Mouse (Mus musculus) mouse trophoblast stem cell (cell line): Measurements from ENCODE around the gene Sapcd2.

Experiments used
- in situ Hi-C, 2 experiments: fragments of 300-500 bp; cut with MseI, MboI; formaldehyde crosslinking; loops; 2 replicates in 1 of 2; 3 replicates in 1 of 2; pipeline ENCODE4 v1.15.1; 2025

The Sapcd2 gene

DNA sequence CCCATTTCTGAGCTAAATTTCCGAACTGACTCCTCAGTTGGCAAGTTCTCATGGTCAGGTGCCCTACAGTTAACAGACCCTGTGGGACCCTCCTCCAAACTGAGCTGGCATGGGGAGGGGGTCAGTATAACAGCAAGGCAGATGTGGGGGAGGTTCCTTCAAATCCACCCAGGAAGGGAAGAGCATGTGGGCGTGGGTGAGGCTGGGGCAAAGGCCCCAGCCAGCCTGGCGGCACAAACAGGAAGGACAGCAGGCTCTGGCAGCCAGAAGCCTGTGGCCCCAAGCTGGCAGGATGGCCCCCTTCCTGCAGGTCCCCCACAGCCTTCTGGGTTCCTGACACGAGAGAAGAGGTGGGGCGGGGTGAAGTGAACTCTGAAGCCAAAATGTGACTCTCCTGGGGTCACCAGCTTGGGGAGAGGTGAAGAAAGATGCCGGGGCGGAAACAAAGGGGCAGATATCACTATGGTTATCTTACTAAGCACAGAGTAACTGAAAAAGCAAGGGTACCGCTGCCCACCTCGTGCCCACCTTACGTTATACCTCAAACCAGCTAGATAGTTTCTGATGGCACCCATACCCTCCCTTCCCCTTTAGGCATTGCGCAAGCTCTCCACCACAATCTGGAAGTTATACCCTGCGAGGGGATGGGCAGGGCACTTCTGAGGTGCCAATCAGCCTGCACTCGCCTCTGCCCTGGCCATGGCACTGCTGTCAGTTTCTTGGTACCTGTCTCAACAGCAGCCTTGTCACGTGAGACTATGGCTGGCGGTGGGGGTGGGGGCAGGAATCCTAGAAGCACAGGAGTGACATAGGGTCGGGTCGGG lies 50.7 kb downstream of the Sapcd2 start, which contains the start of gene Fut7:
Gene Fut7, plus strand, starts transcription at position 681 of the 824 bp plus-strand sequence.
- in situ Hi-C loops = loop anchor here in 1 of 2 experiments (5.0 kb wide), 1 partner anchor 65 kb away; no protein-coding TSS in a partner anchor

DNA sequence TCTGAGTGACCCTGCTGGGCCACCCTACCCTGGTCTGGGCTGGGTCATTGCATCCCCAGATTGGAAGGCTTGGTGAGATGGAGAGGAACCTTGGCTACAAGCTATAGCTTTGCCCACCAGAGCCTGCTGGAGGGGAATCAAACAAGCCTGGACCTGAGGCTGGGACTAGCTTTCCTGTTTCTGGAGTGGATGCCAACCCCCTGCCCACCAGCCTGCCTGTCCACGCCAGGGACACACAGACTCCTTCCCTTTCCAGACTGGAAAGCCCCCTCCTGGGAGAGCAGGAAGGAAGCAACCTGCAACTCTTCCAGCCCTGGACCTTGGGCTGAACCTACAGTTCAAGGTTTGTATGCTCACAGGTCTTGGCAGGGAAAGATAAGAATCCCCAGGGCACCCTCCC lies 51.5 kb downstream of the Sapcd2 start:
- in situ Hi-C loops = loop anchor here in 1 of 2 experiments (5.0 kb wide), 1 partner anchor 64 kb away; no protein-coding TSS in a partner anchor

DNA sequence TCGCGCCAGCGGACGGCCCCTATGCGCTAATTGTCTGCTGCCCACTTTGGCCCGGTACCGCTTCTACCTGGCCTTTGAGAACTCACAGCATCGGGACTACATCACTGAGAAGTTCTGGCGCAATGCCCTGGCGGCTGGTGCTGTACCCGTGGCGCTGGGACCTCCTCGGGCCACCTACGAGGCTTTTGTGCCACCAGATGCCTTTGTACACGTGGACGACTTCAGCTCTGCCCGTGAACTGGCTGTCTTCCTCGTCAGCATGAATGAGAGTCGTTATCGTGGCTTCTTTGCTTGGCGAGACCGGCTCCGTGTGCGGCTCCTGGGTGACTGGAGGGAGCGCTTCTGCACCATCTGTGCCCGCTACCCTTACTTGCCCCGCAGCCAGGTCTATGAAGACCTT lies 53.4 kb downstream of the Sapcd2 start:
- in situ Hi-C loops = loop anchor here in 1 of 2 experiments (5.0 kb wide), 1 partner anchor 57 kb away; no protein-coding TSS in a partner anchor

DNA sequence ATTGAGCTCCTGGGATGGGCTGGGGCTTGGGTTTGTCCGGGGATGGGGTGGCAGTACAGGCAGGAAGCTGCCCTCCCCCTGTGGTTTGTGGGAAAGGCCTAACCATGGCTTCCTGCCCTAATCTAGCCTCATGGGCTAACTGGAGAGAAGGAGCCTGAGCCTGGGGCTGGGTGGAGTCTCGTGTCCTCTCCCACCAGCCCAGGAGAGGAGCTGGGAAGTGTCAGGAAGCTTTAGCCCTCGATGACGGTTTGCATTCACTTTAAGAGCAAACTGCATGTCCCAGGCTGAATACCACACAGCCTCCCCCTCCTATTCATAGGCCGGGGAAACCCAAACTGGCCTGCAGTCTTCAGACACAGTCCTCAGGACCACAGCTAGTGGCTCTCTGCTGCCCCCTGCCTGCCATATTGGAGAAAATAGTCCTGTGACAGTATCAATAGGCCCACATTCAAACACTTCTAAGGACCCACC lies 54.6 kb downstream of the Sapcd2 start:
- in situ Hi-C loops = loop anchor here in 1 of 2 experiments (5.0 kb wide), 1 partner anchor 56 kb away; no protein-coding TSS in a partner anchor

DNA sequence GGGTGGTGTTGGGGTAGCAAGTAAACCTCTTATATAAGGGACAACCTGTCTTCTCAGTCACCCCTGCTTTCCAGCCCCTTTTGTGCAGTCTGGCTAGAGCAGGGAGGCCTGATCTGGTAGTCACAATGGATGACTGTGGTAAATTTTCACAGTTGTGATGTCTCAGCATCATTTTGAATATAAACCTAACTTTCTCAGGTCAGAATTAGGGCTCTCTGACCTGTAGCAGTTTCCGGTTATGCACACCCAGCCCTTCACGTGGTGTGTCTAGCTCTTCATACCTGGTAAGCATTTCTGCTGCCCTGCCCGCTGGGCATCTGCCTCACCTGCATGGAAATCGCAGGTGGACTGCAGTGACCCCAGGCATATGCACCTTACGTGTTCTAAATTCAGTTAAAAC lies 55.1 kb downstream of the Sapcd2 start:
- in situ Hi-C loops = loop anchor here in 1 of 2 experiments (5.0 kb wide), 1 partner anchor 55 kb away; no protein-coding TSS in a partner anchor
